Mouse (Mus musculus) embryonic facial prominence, embryonic 12.5 days (tissue): ENCODE measurements around the gene Ccdc105. TPM values are rescaled to one million over a fixed set of nuclear protein-coding genes. Genes with fewer than 3 reads are reported as not detected.

Experiments used
- ATAC-seq: fragments of 200-750 bp; cut with Nextera tagmentation; 2 replicates; pipeline ENCODE4 v1.8.0; 2017; ENCODE audit not compliant: insufficient number of reproducible peaks, insufficient read depth, low FRiP score, low TSS enrichment
- H3K27ac ChIP-seq: fragments of 300-500 bp; sonication (generic); 2 replicates; pipeline ENCODE4 v1.5.1; 2016; ENCODE audit warnings: mild to moderate bottlenecking
- H3K27me3 ChIP-seq: fragments of 300-500 bp; sonication (generic); 2 replicates; pipeline ENCODE4 v1.6.1; 2016; ENCODE audit warnings: mild to moderate bottlenecking, moderate library complexity
- H3K36me3 ChIP-seq: fragments of 300-500 bp; sonication (generic); 2 replicates; pipeline ENCODE4 v1.6.1; 2016; ENCODE audit warnings: mild to moderate bottlenecking
- H3K4me1 ChIP-seq: fragments of 300-500 bp; sonication (generic); 2 replicates; pipeline ENCODE4 v1.6.1; 2016
- H3K4me2 ChIP-seq: fragments of 300-500 bp; sonication (generic); replicated peaks from 2 replicates; pipeline ENCODE4 v1.6.1; 2016; ENCODE audit warnings: mild to moderate bottlenecking, moderate library complexity
- H3K4me3 ChIP-seq: fragments of 300-500 bp; sonication (generic); 2 replicates; pipeline ENCODE4 v1.5.1; 2016; ENCODE audit warnings: mild to moderate bottlenecking
- H3K9ac ChIP-seq: fragments of 300-500 bp; sonication (generic); 2 replicates; pipeline ENCODE4 v1.6.1; 2016; ENCODE audit warnings: mild to moderate bottlenecking, moderate library complexity
- H3K9me3 ChIP-seq: fragments of 300-500 bp; sonication (generic); 2 replicates; pipeline ENCODE4 v1.6.1; 2016; ENCODE audit warnings: mild to moderate bottlenecking, moderate library complexity
- WGBS: fragments of 180-500 bp; shearing (Covaris S2); methylation state at CpG from one replicate; pipeline ENCODE4 v1.1.7; 2016; 5-methylcytosine and 5-hydroxymethylcytosine counted together
- polyA plus RNA-seq: library from polyadenylated mRNA; unstranded; fragments of >200 nt; fragmentation: Nextera tagmentation; extraction: Ambion mirVana; gene quantifications from 2 replicates; pipeline ENCODE4 v1.2.1, GENCODE M21; 2016

Gene Ccdc105
- 0.22 TPM in 1 of 2 replicates, not detected in the other for polyA plus RNA-seq

DNA sequence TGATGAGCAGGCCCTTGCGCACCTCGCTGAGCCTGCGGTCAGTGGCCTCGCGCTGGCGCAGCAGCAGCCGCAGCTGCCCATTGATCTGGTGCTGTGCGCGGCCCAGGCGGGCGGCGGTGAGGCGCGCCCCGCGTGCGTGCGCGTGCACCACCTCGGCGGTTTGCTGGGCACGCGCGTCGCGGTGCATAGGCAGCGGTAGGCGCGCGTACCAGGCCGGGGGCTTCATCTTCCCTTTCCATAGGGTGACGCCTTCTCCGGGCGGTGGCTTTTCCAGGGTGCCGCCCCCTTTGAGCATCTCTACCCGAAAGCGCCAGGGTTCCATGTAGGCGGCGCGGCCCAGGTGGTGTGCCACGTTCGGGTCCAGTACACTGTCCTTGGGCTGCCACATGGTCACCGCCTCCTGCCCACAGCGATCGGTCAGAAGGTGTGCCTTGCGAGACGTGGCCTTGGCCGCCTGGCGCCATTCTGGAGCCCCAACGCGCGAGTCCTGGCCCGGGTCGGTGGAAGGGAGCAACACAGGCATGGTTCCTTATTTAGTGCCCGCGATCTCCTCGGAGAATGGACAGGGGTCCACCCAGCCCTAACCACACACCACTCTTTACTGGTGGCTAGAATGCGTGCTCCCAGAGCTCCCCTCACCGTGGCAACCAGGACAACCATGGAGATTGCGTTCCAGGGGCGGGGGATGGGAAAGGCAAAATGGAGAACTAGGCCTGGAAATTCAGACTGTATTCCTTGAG lies at the start of gene Ccdc105:
Gene Ccdc105, minus strand, starts transcription at position 614 of the 740 bp plus-strand sequence.
- peak; percentile 89 for ATAC-seq
- H3K4me2 ChIP-seq, result peak within 1 kb of the TSS; percentile 69
- H3K27me3 ChIP-seq, result no peaks in the 10 kb centered on the region
- H3K4me3 ChIP-seq, result peak within 1 kb of the TSS; percentile 53
- H3K36me3 ChIP-seq, result no peaks in the 10 kb centered on the region
- no peaks in the 10 kb centered on the region for H3K9me3 ChIP-seq
- peak within 1 kb of the TSS; percentile 62 for H3K9ac ChIP-seq
- H3K4me1 ChIP-seq, result no peaks in the 10 kb centered on the region
- under 1% methylated on average over 61 of the region's 61 CpGs for WGBS
- peak within 1 kb of the TSS; percentile 58; the same call in 1 of the 2 replicates for H3K27ac ChIP-seq

DNA sequence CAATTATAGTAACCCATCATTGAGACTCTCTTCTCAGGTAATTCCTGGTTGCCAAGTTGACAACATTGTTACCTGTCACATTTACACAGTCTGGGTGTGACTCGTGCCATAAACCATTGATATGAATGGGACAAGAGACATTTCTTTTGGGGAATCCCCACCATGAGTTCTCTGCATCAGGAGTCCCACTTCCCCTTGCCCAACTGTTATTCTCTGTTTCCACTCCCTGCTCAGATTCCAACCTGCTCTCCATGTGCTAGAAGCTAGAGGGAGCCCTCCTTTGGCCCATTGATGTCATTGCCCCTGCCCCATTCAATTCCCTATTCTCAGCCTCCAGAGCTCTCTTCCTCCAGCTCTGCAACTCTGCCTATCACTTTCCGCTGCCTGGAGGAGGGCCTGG lies 48.6 kb upstream of the Ccdc105 start:
- Histone ChIP-seq H3K9ac (no peak overlapping the region), H3K27ac (no peak overlapping the region), H3K36me3 (no peaks in the 10 kb centered on the region), H3K4me2 (no peak overlapping the region), H3K4me3 (no peak overlapping the region), H3K9me3 (no peaks in the 10 kb centered on the region), H3K27me3 (no peaks in the 10 kb centered on the region), H3K4me1 (no peaks in the 10 kb centered on the region)
- 90% methylated on average over 2 of the region's 2 CpGs for WGBS
- ATAC-seq, result no peak

DNA sequence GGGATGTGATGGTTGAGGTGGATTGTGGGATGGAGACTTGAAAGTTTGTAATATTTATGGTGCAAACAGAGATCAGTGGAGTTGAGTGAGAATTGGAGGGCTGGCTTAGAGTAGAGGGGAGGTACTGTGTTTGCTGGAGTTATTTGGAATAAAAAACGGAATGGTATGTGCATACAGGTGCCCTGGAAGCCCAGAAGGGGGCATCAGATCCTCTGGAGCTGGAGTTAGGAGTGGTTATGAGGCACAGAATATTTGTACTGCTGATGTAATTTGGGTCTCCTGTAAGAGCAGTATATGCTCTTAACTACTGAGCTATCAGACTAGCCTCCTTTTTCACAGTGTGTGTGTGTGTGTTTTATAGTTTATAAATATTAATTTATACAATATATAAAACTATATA lies 37.7 kb upstream of the Ccdc105 start:
- H3K27me3 ChIP-seq, result no peaks in the 10 kb centered on the region

DNA sequence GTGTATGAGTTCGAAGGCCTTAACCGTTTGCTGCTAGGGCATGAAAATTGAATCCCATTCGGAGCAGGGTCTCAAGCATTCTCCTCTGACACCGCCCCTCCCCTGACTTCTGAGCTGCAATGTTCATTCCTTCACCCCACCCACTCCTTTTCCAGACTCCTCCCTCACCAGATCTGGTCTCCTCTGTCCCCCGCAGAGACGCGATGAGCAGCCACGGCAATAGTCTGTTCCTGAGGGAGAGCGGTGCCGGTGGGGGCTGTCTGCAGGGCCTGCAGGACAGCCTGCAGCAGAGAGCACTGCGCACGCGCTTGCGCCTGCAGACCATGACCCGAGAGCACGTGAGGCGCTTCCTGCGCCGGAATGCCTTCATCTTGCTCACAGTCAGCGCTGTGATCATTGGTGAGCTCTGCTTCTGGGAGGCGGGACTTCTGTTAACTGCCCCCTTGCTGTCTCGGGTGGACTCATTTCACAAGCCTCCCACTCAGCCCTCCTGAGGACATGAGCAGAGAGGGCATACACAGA lies 34.8 kb upstream of the Ccdc105 start:
- no peaks in the 10 kb centered on the region for H3K27me3 ChIP-seq
- no peaks in the 10 kb centered on the region for H3K9me3 ChIP-seq
- H3K9ac ChIP-seq, result peak overlapping the region; percentile 51
- peak; percentile 94 for ATAC-seq
- H3K4me2 ChIP-seq, result peak overlapping the region; percentile 58
- 6% methylated on average over 22 of the region's 22 CpGs for WGBS
- peaks cover 4% of the 10 kb centered on the region; the same call in 1 of the 2 replicates for H3K4me1 ChIP-seq
- peak overlapping the region; percentile 74 for H3K27ac ChIP-seq
- no peaks in the 10 kb centered on the region for H3K36me3 ChIP-seq
- peak overlapping the region; percentile 48 for H3K4me3 ChIP-seq

More for the DNA sequence above, 37.7 kb upstream of the Ccdc105 start:
- ATAC-seq, result no peak
- 31% methylated on average over 1 of the region's 1 CpGs for WGBS
- H3K4me2 ChIP-seq, result no peak overlapping the region
- no peak overlapping the region for H3K27ac ChIP-seq
- no peak overlapping the region for H3K9ac ChIP-seq
- no peaks in the 10 kb centered on the region for H3K36me3 ChIP-seq
- H3K9me3 ChIP-seq, result no peaks in the 10 kb centered on the region
- no peak overlapping the region for H3K4me3 ChIP-seq
- peaks cover 4% of the 10 kb centered on the region; the same call in 1 of the 2 replicates for H3K4me1 ChIP-seq

DNA sequence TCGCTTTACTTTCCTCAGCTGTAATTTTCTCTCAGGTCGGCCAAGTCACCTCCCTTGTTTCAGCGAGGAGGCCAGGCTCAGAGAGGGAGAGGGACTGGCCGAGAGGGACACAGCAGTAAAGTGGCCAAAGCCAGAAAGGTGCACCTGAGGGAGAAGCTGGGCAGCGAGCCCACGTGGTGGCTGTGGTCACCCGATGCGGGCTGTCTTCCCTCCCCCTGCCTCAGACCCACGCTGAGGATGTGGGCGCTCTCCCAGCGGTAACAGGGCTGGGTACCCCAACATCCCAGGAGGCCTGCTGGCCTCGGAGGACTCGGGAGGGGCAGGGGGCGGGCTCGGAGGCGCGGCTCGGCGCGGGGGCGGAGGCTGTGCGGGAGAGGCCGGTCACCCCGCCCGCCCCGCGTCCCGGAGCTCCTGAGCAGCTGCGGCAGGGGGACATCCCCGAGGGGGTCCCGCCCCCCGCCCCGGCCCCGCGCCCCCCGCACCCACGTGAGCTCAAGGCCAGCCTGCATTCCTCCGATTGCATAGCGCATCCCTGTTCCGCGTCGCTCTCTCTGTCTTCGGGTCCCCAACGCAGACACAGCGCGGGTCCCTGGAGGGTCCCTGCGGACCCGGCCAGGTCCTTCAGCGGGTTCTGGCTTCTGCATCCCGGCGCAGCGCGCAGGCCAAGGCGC lies 27.3 kb upstream of the Ccdc105 start, which contains the start of gene Slc1a6:
Gene Slc1a6, plus strand, starts transcription at position 516 of the 671 bp plus-strand sequence.
- Histone ChIP-seq H3K9ac (peak within 1 kb of the TSS; percentile 67), H3K4me3 (peak within 1 kb of the TSS; percentile 63), H3K36me3 (no peaks in the 10 kb centered on the region), H3K9me3 (no peaks in the 10 kb centered on the region), H3K27ac (no peak within 1 kb of the TSS), H3K4me2 (peak within 1 kb of the TSS; percentile 99), H3K4me1 (0 out of 2 replicates have a peak, but pooled peaks cover 2% of the 10 kb centered on the region), H3K27me3 (0 out of 2 replicates have a peak, but pooled peaks cover 8% of the 10 kb centered on the region)
- WGBS, result under 1% methylated on average over 42 of the region's 54 CpGs
- ATAC-seq, result peak; percentile 55

DNA sequence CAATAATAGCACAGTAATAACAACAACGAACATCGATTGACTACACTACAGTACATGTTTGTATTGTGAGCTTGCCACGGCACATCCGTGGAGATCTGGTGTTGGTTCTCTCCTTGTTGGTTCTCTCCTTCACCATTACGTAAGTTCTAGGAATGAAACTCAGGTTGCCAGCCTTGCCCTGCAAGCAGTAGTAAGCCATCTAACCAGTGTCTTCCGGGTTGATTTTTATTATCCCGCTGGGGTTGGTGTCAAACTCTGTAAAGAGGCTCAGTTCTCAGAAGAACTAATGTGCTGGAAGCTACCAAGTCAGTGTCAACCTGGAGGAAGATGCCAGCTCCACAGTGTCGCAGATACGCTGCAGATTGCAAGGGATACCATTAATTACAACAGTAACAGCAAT lies 26.7 kb upstream of the Ccdc105 start:
- no peaks in the 10 kb centered on the region for H3K9me3 ChIP-seq
- no peak overlapping the region for H3K27ac ChIP-seq
- H3K36me3 ChIP-seq, result no peaks in the 10 kb centered on the region
- H3K9ac ChIP-seq, result no peak overlapping the region
- H3K4me1 ChIP-seq, result 0 out of 2 replicates have a peak, but pooled peaks cover 2% of the 10 kb centered on the region
- no peak for ATAC-seq
- H3K4me3 ChIP-seq, result peak overlapping the region; percentile 63
- WGBS, result 64% methylated on average over 9 of the region's 9 CpGs
- H3K4me2 ChIP-seq, result peak overlapping the region; percentile 99
- 0 out of 2 replicates have a peak, but pooled peaks cover 8% of the 10 kb centered on the region for H3K27me3 ChIP-seq

DNA sequence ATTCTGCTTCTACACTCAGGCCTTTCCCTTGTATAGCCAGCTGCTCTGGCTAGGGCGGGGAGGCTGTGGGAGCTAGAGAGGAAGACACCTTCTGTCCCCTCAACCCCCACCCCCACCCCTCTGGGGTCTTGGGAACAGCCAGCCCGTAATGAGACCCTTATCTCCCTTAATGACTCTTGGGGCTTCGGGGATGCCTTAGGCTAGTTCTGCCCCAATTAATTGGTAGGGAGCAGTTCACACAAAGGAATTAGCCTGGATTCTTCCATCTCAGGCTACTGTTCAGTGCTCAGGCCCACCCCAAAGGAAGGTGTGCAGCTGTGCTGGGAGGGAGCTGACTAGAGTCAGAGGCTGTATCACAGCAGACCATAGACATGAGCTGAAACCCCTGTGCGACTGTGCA lies 23.0 kb upstream of the Ccdc105 start:
- WGBS, result 56% methylated on average over 4 of the region's 4 CpGs
- H3K9ac ChIP-seq, result no peak overlapping the region
- H3K4me3 ChIP-seq, result no peak overlapping the region
- 0 out of 2 replicates have a peak, but pooled peaks cover 8% of the 10 kb centered on the region for H3K27me3 ChIP-seq
- no peak overlapping the region for H3K27ac ChIP-seq
- ATAC-seq, result peak; percentile 35; the same call in 1 of the 2 replicates
- H3K4me1 ChIP-seq, result 0 out of 2 replicates have a peak, but pooled peaks cover 2% of the 10 kb centered on the region
- no peak overlapping the region for H3K4me2 ChIP-seq
- no peaks in the 10 kb centered on the region for H3K9me3 ChIP-seq
- H3K36me3 ChIP-seq, result no peaks in the 10 kb centered on the region

DNA sequence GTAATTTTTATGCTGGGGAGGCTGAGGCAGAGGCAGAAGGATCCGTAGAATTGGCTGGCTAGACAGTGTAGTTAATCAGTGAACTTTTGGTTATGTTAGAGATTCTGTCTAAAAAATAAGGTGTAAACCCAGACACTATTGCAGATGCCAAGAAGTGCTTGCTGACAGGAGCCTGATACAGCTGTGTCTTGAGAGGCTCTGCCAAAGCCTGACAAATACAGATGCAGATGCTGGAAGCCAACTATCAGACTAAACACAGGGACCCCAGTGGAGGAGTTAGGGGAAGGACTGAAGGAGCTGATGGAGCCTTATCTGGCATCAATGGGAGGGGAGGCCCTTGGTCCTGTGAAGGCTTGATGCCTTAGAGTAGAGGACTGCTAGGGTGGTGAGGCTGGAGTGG lies 12.7 kb upstream of the Ccdc105 start:
- Histone ChIP-seq H3K4me1 (no peaks in the 10 kb centered on the region), H3K9me3 (no peaks in the 10 kb centered on the region), H3K4me2 (no peak overlapping the region), H3K9ac (no peak overlapping the region), H3K27ac (no peak overlapping the region), H3K4me3 (no peak overlapping the region), H3K27me3 (no peaks in the 10 kb centered on the region), H3K36me3 (no peaks in the 10 kb centered on the region)
- no peak for ATAC-seq
- WGBS, result 84% methylated on average over 1 of the region's 1 CpGs

DNA sequence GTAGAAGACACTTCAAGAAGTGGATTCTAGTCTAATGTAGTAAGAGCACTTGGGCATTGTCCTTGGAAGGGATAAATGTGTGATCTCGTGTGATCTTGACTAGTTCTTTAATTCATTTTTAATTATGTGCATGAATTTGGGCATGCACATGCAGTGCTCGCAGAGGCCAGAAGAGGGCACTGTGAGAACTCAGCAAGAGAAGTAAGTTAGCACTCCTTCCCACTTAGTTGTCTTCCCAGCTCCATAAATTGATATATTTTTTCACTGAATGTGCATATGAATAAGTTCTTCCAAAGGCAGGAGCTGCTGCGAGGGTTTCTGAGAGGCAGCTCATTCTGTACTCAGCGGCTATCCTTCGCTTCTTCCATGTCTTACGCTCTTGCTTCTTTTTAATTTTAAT lies 3.2 kb upstream of the Ccdc105 start:
- Histone ChIP-seq H3K4me3 (no peak overlapping the region), H3K9me3 (no peaks in the 10 kb centered on the region), H3K27ac (no peak overlapping the region), H3K9ac (no peak overlapping the region), H3K4me2 (no peak overlapping the region), H3K27me3 (no peaks in the 10 kb centered on the region), H3K36me3 (no peaks in the 10 kb centered on the region), H3K4me1 (no peaks in the 10 kb centered on the region)
- WGBS, result 41% methylated on average over 6 of the region's 6 CpGs
- no peak for ATAC-seq

DNA sequence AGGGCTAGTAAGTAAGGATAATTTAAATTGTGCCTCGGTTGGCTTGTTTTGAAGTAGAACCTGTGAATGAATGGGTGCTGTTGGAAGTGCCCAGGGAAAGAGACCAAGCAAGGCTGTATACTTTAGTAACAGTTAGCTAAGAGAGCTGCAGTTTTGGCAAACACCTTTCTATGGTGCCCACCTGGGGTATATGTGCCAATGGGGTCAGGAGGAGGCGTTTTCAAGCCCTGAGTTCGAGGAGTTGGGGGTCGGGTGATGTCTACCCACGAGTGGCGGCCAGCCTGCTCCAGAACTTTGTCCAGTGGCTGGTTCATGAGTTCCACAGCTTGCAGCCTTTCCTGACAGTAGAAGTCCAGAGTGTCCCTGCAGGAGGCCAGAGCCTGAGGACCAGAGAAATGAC lies 3.9 kb downstream of the Ccdc105 start:
- H3K27ac ChIP-seq, result no peak overlapping the region
- WGBS, result 87% methylated on average over 6 of the region's 6 CpGs
- no peak overlapping the region for H3K9ac ChIP-seq
- H3K36me3 ChIP-seq, result no peaks in the 10 kb centered on the region
- no peak overlapping the region for H3K4me3 ChIP-seq
- H3K4me1 ChIP-seq, result peaks cover 3% of the 10 kb centered on the region
- ATAC-seq, result no peak
- no peaks in the 10 kb centered on the region for H3K9me3 ChIP-seq
- no peak overlapping the region for H3K4me2 ChIP-seq
- H3K27me3 ChIP-seq, result no peaks in the 10 kb centered on the region

DNA sequence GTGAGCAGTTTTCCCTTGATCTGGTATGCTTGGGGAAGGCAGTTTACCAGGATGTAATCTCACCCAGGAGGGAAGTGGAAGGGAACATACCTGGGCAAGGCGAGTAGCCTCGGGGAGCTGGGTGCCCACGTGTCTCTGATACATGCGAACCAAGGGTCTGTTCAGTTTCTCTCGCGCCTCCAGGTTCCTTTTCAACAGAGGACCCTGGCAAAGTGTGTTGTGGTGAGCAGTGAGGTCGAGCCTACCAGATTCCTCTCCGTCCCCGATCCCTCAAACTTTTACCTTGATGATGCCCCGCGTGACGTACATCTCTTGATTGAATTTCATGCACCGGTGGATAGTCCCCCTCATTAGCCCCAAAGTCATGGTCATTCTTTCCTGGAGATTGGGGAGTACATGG lies 4.7 kb downstream of the Ccdc105 start:
- Histone ChIP-seq H3K4me3 (no peak overlapping the region), H3K27me3 (no peaks in the 10 kb centered on the region), H3K9ac (no peak overlapping the region), H3K4me2 (no peak overlapping the region), H3K4me1 (peaks cover 3% of the 10 kb centered on the region), H3K27ac (no peak overlapping the region), H3K9me3 (no peaks in the 10 kb centered on the region), H3K36me3 (no peaks in the 10 kb centered on the region)
- WGBS, result 83% methylated on average over 13 of the region's 13 CpGs
- ATAC-seq, result no peak
